Mouse (Mus musculus) layer of hippocampus, postnatal 36 days (tissue): ENCODE results near the gene Copb1. TPM values are rescaled to one million over a fixed set of nuclear protein-coding genes. Genes with fewer than 3 reads are reported as not detected.
"Not testable (repeated sequence)": the region's sequence is repeated elsewhere in the genome, so short reads cannot be mapped to it uniquely, and the experiment has no call there.

ENCODE experiments used
- DNase-seq, 2 experiments: peaks; one replicate each; pipeline ENCODE4 v3.0.0; 2022
- total RNA-seq, 2 experiments: library from RNA; stranded (reverse); gene quantifications; 2 replicates each; pipeline ENCODE4 v1.2.3; 2021

Copb1 gene
- total RNA-seq, 2 experiments from 2014 or later, result 64.0 to 67.3 TPM

DNA sequence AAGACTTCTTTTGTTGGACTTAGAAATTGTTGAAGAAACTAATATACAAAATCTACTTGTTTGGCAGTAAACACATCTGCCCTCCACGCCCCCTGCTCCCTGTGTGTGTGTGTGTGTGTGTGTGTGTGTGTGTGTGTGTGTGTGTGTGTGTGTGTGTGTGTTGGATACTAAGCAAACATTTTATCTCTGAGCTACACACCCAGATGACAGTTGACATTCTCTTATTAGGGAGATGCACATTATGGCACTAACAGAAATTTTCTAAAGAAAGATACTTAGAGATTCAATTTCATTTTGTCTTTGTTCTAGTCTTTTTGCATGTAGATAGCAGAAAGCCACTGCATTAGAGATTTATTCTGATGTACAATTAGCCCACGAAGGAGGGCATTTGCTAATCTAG is 37.6 kb downstream of the Copb1 start:
- DNase-seq, result no peak

DNA sequence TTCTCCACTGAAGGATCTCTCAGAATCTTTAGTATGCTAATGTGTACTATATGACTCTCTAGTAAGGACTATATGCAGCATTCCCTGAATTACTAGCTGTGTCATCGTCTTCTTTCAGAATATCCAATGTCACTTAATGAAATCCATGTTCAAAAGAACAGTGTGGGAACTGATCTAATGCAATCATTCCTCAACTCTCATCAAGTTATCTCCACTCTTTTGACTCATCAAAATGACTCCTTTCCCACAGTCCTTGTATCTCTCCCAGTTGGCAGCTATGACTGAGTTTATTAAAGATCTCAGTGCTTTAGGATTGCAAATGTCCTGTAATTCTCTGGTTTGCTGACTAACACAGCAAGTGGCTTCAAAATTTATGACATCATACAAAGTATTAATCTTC is 40.1 kb downstream of the Copb1 start:
- no peak for DNase-seq

- DNase-seq, result no peak
These were observed 41.0 kb downstream of the Copb1 start for GRCm38 (mm10) chr7:114213537-114213936.

DNA sequence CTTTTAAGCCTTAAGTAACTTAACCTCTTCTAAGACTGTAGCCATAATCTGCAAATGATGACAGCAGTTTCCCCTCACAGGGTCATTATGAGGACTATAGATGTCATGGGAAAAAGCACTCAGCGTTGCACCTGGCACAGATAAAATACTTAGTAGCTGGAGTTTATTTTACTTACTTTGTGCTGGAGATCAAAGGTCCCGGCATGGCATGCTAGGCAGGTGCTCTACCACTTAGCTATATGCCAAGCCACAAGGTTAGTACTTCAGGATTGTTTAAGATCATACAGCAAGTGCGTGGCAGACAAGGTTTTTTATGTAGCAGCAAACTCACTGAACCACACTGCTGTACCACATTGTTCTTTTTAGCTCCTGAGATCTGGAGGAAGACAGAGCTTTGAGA is 43.9 kb downstream of the Copb1 start:
- DNase-seq, result no peak

DNA sequence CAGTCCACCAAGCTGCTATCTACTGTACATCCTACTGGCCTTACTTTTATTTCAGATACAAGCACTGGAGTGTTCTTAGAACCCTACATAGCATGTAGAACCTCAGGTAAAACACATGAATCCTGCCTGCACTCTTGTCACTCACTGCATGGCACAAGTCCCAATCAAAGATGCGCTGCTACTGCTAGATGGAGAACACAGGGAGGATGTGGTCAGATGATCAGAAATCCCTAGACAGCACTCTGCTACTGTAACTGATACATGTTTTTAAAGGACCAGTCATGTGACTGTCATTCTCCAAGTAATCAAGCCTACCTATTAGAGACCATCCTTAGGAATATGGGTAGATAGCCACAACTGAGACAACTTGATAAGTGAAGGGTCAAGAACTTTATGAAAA is 44.7 kb downstream of the Copb1 start:
- DNase-seq, result no peak

DNA sequence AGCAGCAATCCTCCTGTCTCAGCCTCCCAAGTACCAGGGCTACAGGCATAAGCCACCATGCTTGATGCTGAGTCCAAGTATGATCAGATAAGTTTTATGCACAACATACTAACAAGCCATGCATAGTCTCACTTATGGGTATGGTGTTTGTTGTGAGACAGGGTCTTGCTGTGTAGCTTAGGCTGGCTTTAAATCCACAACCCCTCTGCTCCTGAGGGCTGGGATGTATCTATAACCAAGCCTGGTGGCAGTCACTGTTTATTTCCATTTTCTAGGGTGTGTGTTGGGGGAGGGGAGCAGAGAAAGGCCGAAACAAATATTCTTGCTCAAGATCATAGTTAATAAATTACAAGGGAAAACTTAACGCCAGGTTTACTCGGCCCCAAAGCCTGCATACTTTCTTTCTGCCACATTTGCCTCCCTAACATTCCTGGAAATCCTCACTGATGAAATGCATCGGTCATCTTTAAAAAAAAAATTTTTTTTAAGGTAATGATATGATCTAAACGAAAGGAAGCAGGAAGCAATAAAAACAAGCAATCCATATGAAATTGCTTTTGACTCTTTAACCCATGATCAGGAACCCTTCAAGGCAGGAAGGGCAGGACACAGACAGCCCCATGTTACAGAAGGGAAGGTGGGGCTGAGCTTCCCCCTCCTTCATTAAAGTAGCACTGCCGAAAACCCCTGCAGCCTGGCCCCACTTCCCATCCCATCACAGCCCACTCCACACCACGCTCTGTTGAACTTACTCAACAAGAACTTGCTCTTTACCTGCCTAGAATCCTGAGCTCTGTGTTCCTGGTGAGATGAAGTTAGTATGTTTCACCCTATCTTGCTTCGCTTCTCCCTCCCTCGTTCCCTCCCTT is 50.8 kb downstream of the Copb1 start:
- DNase-seq, result no peak

DNA sequence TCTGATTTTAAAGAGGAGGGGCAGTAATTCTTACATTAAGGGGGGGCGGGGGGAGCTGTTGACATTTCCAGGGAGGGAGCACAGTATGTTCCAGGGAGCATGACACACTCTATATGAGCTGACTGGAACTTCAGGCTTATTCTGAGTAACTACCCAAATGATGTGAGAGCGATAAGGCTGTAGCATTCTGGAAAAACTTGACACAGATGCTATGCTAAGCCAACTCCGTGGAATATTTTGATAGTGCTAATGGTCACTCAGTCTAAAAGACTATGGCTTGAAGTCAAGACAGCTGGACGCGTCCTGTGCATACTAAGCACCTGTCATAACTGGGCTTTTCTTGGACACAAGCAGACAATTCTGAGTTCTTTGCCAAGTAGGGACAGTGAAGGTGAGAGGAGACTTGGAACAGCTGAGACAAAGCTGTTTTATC is 51.5 kb downstream of the Copb1 start:
- no peak for DNase-seq

DNA sequence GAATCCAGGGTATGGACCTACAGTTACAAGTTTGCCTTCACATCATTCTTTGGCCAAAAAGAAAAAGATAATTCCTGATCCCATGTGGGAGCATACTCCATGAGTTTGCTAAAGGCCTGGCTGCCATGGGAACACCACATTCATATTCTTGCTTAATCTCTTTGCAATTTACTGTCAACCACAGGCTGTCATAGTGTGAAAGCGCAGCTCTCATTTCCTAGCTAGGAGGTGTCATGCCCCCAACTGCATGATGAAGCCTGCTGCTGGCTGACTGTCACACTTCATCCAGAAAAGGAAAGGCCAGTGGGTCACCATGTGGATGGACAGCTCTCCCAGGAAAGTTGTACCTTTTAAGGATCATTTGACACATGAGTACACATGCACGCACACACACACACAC is 53.9 kb downstream of the Copb1 start:
- DNase-seq, result peak in 1 of 2 experiments; percentile 10

DNA sequence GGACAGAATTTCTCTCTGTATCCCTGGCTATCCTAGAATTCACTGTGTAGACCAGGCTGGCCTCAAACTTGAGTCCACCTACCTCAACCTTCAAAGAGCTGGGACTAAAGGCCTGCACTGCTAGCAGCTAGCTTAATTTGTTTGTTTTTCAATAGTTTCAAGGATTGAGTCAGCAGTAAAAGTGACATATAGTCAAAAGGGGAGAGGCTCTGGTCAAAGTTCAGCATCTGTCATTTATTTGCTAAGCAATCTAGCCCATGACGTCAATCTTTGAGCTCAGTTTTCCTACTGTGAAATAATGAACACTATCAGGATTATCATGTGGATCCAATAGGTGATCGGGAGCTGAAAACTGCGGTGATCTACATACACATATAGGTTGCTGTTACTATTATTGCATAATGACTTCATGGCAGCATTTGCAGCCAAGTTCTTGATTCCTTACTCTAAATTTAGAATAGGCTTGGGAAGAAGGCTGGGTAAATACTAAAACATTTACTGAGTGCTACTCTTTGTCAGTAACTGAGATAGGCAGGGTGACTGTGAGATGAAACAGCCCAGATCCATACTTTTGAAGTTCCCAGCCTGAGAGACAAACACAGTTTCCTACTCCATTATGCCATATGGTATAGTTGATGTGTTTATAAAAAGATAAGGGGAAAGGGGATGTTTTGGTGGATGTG is 54.9 kb downstream of the Copb1 start:
- DNase-seq, result no peak

- no peak for DNase-seq
These were observed 56.3 kb downstream of the Copb1 start for GRCm38 (mm10) chr7:114198252-114198651.

GRCm38 (mm10) chr7:114196588-114196987 is 57.9 kb downstream of the Copb1 start:
- DNase-seq, result not testable (repeated sequence)

- not testable (repeated sequence) for DNase-seq
These were observed 59.7 kb downstream of the Copb1 start for GRCm38 (mm10) chr7:114194788-114195187.

DNA sequence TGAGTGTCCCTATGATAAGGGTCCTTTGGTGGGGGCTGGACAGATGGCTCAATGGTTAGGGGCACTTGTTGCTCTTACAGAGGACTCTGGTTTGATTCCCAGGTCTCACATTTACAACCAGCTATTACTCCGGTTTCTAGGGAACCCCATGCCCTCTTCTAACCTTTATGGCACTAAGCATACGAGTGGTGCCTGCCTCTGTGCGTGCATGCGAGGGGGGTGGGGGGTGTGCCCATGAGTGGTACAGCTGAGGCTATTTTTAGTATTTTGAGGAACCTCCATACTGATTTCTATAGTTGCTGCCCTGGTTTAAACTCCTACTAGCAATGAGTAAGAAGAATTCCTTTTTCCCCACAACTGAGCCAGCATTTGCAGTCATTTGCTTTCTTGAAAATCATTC is 60.3 kb downstream of the Copb1 start:
- no peak for DNase-seq

GRCm38 (mm10) chr7:114193284-114194067 is 61.0 kb downstream of the Copb1 start:
- no peak for DNase-seq

DNA sequence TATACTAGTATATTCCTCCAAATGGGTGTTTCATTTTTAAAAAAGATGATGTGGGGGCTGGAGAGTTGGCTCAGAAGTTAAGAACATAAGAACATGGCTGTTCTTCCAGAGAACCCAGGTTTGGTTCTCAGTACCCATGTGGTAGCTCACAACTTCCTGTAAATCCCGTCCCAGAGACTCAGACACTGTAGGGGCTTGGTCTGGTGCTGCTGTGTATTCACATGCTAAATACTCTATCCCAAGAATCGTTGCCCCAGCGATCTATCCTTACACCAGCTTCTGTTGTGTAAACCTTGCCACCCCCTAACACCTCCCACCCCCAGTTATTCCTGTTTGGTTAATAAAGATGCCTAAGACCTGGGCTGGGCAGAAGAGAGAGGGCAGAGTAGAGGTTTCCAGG is 61.9 kb downstream of the Copb1 start:
- DNase-seq, result no peak

GRCm38 (mm10) chr7:114183416-114183815 is 71.1 kb downstream of the Copb1 start:
- no peak for DNase-seq

GRCm38 (mm10) chr7:114182708-114183107 is 71.8 kb downstream of the Copb1 start:
- no peak for DNase-seq

DNA sequence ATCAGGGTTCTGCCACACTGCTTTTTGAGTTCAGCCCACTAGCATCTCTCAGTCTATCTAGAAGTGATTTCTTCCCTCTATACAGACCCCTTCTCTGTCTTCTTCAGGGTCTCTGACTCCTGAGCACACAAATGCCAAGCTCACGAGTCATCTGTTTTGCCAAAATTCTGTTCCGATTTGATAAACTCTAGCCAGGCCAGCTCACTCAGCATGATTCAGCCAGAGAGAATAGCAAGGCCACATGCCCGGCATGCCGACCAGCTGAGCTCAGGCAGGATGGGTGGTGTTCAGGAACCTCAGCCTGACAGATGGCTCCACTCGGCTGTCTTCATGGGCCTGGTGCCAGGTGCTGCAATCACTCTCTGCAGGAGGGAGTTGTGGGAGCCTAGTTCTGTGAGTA is 73.1 kb downstream of the Copb1 start:
- peak; percentile 87 to 90 for DNase-seq

GRCm38 (mm10) chr7:114176588-114176987 is 77.9 kb downstream of the Copb1 start:
- DNase-seq, result no peak

- DNase-seq, result no peak
These were observed 83.0 kb downstream of the Copb1 start for GRCm38 (mm10) chr7:114171354-114172097.

- no peak for DNase-seq
These were observed 84.5 kb downstream of the Copb1 start for GRCm38 (mm10) chr7:114169996-114170395.

GRCm38 (mm10) chr7:114169381-114169780 is 85.1 kb downstream of the Copb1 start:
- no peak for DNase-seq
